Mouse (Mus musculus) embryo, embryonic 9.5 days (tissue): ENCODE results near the gene Irf9.

Experiments
- DNase-seq: peaks from one replicate; pipeline ENCODE4 v3.0.0-alpha.2; 2017; ENCODE audit errors: extremely low spot score

Gene Irf9

DNA sequence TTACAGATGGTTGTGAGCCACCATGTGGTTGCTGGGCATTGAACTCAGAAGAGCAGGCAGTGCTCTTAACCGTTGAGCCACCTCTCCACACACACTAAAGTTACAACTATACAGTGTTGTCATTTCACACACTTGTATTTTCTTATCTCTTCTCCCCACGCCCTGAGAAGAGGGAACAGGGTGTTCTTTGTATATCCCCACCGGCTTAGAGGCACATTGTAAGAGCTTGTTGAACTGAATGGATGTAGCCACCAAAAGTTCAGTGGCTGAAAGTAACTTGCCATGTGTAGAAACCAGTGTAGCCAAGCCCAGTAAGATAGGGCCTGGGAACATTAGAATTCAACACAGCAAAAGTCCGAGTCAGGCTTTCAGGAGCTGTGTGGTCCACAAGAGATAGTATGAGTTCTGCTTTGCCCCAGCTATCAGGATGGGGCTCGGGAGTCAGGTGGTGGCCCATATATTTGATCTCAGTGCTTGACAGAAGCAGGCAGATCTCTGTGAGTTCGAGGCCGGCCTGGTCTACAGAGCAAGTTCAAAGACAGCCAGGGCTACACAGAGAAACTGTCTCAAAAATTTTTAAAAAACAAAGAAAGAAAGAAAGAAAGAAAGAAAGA lies 11.3 kb downstream of the Irf9 start:
- no peak for DNase-seq

DNA sequence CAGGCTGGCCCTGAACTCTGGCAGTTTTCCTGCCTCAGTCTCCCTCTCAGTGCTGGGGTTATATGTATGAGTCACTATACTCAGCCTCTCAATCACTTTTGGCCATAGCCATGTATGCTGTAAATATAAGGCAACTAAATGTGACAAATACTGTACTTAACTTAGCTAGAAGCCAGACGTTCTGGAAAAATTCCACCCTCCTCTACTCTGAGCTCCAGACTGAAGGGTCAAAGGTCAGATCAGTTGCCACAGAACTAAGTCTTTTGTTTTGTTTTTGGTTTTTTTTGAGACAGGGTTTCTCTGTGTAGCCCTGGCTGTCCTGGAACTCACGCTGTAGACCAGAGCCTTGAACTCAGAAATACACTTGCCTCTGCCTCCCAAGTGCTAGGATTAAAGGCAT lies 12.5 kb downstream of the Irf9 start:
- DNase-seq: no peak

DNA sequence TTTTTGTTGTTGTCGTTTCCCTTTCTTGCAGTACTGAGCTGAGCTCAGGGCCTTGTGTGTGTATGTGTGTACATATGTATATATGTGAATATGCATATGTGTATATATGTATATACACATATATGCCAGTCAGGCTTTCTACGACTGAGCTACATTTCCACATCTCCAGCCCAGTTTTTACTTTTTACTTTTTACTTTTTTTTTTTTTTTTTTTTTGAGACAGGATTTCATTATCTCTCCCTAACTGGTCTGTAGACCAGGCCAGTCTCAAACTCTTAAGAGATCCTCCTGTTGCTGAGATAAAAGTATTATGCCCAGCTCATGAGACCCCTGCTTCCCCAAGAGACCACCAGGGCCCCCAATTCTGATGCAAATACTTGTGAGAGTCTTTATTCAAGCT lies 13.5 kb downstream of the Irf9 start:
- DNase-seq: no peak

DNA sequence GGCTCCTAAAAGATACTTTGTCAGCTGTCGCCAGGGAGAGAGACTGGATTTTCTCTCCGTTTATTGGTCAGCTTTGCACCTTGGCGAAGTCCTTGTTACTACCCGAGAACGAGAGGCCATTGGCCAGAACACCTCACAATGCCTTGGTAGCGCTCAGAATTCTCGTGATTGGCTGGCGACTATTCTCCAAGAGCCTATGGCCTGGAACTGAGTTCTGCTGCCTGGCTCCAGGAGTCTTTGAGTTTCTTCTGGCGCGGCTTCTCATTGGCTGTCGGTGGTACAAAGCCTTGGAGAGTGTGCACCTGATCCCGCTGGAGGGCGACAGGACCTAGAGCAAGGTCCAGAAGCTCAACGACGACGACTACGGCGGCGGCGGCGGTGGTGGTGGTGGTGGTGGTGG lies 14.5 kb downstream of the Irf9 start, which contains the start of gene Rec8:
Rec8 (plus strand) TSS at position 216 of the 400 bp plus-strand sequence.
- peak; percentile 56 for DNase-seq

DNA sequence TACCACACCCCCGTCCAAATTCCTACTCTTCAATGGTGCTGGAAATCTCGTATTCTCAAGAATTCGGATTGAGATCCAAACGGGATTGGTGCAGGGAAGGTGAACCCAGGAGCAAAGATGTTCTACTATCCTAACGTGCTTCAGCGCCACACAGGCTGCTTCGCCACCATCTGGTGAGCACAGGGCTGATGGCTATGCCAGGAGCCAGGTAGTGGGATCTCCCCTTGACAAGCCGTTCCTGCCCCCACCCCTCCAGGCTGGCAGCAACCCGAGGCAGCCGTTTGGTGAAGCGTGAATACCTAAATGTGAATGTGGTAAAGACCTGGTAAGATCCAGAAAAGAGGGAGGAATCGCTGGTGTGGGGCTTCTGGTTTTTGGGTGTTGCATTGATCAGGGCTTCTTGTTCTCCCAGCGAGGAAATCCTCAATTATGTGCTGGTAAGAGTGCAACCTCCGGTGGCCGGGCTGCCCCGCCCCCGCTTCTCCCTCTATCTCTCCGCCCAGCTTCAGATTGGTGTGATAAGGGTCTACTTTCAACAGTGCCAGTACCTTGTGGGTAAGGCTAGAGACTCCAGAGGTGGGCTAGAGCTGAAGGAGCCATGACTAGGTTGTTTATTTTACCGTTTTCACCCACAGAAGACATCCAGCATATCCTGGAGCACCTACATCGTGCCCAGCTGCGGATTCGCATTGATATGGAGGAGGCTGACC lies 15.3 kb downstream of the Irf9 start:
- DNase-seq: no peak

DNA sequence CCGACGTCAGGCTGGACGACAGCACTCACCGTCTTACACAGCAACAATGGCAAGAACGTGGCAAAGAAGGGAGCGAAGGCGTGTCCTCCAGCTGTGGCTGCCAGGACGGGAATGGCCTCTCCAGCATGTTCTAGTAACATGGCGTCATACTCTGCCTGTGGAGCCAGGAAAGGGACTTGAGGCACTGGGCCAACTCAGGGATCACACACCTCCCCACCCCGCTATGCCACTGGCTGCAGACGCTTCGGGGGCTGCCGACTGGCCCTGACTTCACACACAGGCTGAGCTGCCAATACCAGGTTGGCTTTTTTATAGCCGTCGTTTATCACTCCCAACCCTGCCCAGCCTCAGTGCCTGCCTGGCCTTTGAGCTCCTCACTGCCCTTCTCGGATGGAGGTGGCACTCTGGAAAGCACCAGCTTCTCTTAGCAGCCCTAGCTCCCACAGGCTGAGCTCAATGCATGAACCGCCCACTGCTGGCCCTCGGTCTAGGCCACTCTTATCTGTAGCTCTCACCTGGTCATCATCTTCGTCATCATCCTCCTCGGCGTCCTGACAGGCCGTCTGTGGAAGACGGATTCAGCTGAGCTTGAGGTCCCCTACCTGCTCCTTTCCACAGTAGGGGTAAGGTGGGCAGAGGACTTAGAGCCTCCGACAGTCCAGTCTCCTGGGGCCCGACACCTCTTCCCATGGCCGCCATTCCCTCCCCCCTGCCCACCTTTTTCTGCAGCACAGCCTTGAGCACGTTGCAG lies 24.9 kb downstream of the Irf9 start:
- DNase-seq: no peak

DNA sequence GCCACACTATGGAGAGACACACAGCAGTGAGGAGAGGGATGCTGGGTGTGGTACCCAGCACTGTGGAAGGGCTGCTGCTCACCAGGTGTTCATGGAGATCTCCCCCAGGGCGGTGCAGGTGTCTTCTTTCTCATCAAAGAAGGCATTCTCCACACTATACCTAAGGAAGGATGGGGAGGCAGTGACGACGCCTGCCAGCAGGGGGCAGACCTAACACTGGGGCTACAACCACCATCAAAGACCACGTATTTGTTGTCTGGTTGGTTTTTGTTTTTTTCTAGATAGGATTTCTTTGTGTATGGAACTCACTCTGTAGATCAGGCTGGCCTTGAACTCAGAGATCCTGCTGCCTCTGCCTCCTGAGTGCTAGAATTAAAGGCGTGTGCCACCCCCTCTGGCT lies 25.9 kb downstream of the Irf9 start:
- DNase-seq: no peak

DNA sequence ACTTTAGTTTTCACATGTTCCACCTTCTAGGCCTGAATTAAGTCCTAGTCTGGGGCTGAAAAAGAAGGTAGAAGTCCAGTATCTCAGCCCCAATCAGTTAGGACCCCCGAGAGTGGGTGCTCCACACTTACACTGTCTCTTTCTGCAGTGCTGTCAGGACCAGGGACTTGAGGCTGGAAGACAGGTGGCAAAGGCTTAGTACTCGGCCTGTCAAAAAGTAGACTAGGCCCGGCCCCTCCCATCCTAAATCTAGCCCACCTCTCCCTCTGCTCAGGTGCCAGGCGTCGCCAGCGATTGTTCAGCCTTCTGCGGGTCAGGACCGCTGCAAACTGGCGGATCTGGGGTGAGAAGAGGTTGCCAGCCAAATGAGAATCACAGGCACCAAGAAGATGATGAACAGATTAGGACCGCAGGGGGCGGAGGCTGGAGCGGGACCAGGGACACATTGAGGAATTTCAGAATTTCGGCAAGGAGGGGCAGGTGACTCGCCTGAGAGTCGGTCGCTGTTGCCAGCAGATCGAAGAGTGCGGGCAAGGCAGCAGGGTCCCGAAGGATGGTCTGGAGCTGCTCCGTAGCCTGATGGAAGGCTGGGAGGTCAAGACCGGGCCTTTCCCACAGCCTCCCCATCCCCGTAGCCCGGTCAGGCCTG lies 31.6 kb downstream of the Irf9 start:
- no peak for DNase-seq

DNA sequence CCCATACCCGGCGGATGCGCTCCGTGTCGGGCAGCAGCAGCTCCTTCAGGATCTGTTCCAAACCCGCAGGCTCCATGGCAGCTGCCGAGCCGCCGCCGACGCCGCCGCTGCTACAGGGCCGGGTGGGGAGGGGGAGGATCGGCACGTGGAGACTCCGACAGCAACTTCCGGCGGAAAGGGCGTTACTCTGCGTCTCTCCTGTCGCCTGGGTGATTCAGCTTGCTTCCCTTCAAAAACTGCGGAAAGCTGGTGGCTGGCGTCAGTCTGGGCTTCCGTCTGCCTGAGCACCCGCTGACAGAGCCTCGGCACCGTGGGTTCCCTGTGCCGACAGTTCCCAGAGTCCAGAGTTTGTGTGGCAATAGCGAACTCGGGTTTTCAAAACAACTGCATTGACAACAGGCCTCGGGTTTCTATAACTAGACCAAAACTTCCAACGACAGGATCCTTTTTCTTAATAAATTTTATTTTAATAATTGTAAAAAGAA lies 32.2 kb downstream of the Irf9 start, which contains the start of gene Ipo4:
Ipo4 (minus strand) TSS at position 435 of the 485 bp plus-strand sequence.
- DNase-seq: peak; percentile 88

DNA sequence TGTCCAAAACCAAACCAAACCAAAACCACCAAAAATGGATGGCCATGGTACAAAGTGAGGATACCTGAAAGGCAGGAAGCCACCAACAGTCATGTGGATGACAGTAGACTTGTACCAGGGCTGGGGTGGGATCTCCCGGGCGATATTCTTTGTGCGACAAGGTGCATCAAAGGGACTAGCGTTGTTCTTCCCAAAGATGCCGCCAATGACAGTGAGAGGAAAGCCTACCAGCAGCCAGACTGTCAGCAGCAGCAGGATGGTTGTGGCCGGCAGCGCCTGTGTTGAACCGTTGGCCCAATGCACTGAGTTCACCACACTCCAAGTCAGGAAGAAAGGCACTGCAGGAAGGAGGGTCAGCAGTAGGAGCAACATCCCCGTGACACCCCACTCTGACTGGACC lies 34.4 kb downstream of the Irf9 start, which contains the start of gene Gm49378:
Gm49378 (minus strand) TSS at position 101 of the 400 bp plus-strand sequence.
- no peak for DNase-seq

DNA sequence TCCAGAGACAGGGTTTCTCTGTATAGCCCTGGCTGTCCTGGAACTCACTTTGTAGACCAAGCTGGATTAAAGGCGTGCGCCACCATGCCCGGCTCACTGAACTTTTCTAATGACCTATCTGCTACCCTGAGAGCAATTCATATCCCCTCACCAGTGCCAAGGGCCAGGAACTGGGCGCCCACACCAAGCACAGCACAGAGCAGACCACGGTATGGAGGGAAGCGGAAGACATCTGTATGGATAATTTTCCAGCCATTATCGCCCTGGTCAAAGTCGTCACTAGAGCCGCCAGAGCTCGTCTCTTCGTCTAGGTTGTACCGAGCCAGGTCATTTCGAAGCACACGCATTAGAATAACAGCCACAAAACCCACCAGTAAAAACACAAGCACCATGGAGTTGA lies 37.4 kb downstream of the Irf9 start:
- DNase-seq: no peak

DNA sequence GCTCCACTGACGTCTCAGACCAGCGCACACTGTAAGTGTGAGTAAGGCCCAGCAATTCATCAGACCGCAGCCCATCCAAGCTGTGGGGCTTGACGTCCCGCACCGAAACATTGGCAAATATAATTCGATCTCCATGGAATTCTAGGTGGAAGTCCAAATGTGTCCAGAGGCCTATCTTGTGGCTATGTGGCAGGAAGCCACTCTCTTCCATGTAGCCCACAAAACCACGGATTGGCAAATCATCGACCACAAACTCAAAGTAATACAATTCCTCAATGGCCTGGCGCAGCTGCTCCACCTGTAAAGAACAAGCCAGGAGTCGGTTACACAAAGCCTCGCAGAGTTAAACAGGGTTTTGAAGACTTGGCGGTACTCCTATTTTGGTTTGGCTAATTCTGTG lies 37.9 kb downstream of the Irf9 start:
- DNase-seq: no peak

DNA sequence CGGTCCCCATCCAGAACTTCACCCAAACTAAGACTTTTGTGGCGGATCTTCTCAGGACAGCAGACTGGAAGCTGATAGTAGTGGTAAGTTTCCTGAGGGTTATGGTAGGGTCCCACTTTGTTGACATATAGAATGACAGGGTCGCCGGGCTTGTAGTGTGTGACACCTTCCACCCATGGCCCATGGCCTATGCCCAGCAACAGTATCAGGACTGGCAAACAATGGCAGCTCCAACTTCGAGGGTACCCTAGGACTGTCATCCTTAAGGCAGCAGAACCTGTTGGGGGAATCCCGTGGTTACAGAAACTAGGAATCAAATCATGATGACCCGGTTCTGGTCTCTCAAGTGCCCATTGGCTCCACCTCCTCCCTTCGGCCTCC lies 39.3 kb downstream of the Irf9 start:
- DNase-seq: no peak

DNA sequence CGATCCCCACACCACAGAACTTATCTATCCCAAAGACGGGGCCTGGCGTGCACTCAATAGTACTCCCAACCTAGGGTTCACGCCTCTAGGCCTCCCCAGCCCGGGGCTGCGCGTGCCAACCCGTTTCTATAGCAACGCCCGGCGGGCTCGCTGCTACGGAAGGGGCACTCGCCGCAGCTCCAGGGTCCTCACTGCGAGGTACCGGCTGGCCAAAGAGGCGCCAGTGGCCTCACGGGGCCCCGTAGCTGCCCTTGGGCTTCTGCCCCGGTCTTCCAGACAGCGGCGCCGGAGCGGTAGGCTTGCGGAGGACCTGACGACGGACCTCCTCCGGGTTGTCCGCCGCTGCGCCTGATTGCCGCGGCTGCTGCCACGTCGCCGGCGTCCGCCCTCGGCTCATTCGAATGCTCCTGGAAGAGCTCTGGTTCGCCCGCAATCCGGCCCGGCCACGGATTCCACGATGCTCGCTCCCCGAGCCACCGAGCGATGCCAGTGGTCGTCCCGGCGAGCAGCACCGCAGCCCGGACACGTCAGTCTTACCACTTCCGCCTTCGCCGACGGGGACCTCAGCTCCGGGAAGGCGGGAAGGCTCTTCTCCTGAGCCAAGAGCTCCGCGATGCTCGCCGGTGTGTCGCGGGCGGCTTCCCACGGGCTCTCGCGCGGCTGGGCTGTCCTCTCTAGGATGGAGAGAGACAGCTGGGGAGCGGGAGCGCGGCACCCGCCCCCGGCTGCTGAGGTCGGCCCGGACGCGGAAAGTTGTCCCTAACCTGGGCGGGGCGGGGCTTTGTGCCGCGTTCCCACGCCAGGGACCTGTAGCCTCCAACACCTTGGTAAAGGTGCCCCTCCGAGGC lies 39.9 kb downstream of the Irf9 start, which contains the start of gene Tm9sf1:
Tm9sf1 (minus strand) TSS at position 747 of the 848 bp plus-strand sequence.
- DNase-seq: peak; percentile 92

DNA sequence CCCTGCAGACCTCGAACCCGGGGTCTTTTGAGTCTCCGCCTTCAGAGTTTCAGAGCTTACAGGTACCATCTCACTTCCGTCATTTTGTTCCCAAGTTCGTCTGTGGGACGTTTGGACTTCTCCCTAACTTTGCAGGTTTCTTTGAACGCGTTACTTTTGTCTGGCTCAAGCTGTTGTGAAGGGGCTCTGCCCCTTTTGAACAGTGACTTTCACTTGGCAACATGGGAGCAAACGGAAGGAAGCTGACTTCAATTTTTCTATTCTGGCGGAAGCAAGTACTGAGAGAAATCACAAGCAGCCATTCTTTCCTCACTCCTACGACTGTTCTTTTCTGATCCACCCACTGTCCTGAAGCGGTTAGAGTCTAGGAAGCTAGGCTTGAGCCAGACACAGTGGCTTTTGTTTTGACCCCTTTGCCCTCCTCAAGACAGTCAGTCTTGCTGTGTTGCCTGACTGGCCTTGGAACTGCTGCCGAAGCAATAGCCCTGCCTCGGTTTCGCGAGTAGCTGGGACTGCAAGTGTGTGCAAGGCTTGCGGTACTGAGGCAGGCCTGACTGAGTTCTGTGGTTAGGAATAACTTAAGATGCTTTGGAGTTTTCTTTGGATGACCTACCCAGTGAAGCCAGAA lies 41.0 kb downstream of the Irf9 start:
- peak; percentile 24 for DNase-seq

DNA sequence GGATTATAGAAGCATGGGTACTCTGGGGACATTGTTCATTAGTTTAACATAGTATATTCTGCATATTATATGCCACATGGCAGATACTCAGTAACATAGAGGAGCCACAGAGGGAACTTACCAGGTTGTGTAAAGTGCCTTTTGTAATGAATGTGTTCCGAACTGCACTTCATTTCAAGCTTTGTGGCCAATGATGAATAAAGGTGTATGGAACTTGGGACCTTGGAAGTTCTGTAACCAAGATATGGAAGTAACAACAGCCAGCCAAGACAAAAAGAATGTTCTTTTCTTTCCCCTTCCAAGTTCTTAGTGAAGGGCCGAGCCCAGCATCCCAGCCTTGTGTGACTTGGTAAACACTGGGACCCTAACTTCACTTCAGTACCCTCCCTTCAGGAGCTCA lies 46.5 kb downstream of the Irf9 start, which contains the start of gene Tssk4:
Tssk4 (plus strand) TSS at position 301 of the 400 bp plus-strand sequence.
- DNase-seq: no peak

DNA sequence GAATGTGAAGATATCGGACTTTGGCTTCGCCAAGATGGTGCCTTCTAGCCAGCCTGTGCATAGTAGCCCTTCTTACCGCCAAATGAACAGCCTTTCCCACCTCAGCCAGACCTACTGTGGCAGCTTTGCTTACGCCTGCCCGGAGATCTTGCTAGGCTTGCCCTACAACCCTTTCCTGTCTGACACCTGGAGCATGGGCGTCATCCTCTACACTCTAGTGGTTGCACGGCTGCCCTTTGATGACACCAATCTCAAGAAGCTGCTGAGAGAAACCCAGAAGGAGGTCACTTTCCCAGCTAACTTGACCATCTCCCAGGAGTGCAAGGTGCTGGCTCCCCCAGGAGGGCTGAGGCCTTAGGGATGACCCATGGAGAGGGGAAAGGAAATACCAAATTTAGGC lies 48.2 kb downstream of the Irf9 start:
- no peak for DNase-seq

DNA sequence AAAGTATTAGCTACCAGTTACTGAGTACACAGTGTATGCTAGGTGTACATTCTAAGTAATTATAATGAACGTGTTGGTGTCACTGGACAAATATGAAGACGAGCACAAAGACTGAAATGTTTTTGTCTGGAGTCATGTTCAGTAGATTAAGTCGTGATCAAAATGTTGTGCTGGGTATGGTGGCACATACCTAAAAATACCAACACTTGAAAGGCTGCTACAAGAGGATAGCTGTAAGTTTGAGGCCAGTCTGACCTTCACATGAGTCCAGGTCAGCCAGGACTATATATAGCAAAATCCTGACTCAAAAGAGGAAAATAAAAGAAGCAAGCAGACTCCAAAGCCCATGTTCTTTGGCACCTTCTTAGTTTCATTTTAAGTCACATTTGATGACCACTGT lies 53.6 kb downstream of the Irf9 start:
- DNase-seq: no peak

DNA sequence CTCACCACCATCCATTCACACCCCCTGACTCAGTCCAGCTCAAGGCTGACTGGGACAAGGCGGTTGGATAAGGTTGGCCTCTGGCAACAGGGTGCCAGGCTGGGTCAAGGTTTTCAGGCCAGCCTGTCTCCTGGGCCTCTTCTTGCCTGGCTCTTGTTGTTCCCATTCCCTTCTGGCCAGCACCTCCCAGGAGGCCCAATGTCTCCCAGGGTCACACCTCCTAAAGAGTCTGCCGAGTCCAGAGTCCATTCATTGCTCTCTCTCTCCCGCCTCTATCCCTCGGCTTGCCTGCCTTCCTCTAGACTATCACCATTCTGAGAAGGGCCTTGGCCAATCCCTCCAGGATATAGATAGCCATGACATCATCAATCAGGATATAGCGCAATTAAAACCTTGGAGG lies 54.6 kb downstream of the Irf9 start:
- no peak for DNase-seq
